ENCODE assay signal across 21 mouse cellular contexts in genomic region chr7:16397465-16397864, GRCm38 (mm10).
"Had no signal": no experiment of that assay in that cellular context is flagged by ENCODE, and none has a peak within 500 bp of the region (broad histone marks: within the 10 kb centered on the region; RNA-seq: fewer than 3 reads in every experiment).

No protein-coding gene starts in this region.

- H3K27me3 ChIP-seq: lung, embryonic 15.5 days; megakaryocyte, embryonic 14.5 days; midbrain, embryonic 13.5 days; midbrain, embryonic 15.5 days; neural tube, embryonic 13.5 days; neural tube, embryonic 15.5 days; stomach, embryonic 15.5 days had no signal

- DNase-seq: liver, postnatal 0 days; lung, adult 2 months; lung, postnatal 14 days; lung, postnatal 36 days; retina, postnatal 1 day; right cerebral cortex, adult 18-20 months; right cerebral cortex, postnatal 25 days; thymus, adult 2 months; thymus, postnatal 25 days; thymus, postnatal 4 days had no signal

- H3K4me2 ChIP-seq: lung, embryonic 15.5 days; midbrain, embryonic 11.5 days; midbrain, embryonic 13.5 days; midbrain, embryonic 15.5 days; neural tube, embryonic 13.5 days; neural tube, embryonic 15.5 days; stomach, embryonic 15.5 days had no signal

- H3K27ac ChIP-seq: lung, embryonic 15.5 days; macrophage; midbrain, embryonic 13.5 days; midbrain, embryonic 15.5 days; neural tube, embryonic 13.5 days; neural tube, embryonic 15.5 days; stomach, embryonic 15.5 days; stomach, postnatal 0 days had no signal

- H3K9ac ChIP-seq: liver, postnatal 0 days; lung, embryonic 15.5 days; midbrain, embryonic 13.5 days; midbrain, embryonic 15.5 days; neural tube, embryonic 13.5 days; neural tube, embryonic 15.5 days; stomach, embryonic 15.5 days had no signal

- ATAC-seq: liver, postnatal 0 days; lung, postnatal 0 days; midbrain, embryonic 13.5 days; midbrain, embryonic 15.5 days had no signal

- H3K9me3 ChIP-seq: lung, embryonic 15.5 days; megakaryocyte, embryonic 14.5 days; midbrain, embryonic 13.5 days; midbrain, embryonic 15.5 days; neural tube, embryonic 13.5 days; neural tube, embryonic 15.5 days; stomach, embryonic 15.5 days had no signal

- H3K4me1 ChIP-seq: stomach, embryonic 15.5 days had no signal

- H3K4me3 ChIP-seq: lung, embryonic 15.5 days; megakaryocyte, embryonic 14.5 days; midbrain, embryonic 13.5 days; midbrain, embryonic 15.5 days; neural tube, embryonic 13.5 days; neural tube, embryonic 15.5 days; stomach, embryonic 15.5 days had no signal

- H3K36me3 ChIP-seq: lung, embryonic 15.5 days; midbrain, embryonic 13.5 days; midbrain, embryonic 15.5 days; neural tube, embryonic 13.5 days; neural tube, embryonic 15.5 days; stomach, embryonic 15.5 days had no signal
